Mouse (Mus musculus) myocyte (in vitro differentiated cells): Measurements from ENCODE around the gene Rpia.

Experiments
- CEBPB ChIP-seq: IDR thresholded peaks from 2 replicates; pipeline ENCODE4 v1.6.1; 2011; ENCODE audit warnings: mild to moderate bottlenecking, moderate library complexity; ENCODE audit not compliant: poor library complexity, insufficient read depth, severe bottlenecking
- MAX ChIP-seq: IDR thresholded peaks from one replicate; pipeline ENCODE4 v1.6.1; 2011; ENCODE audit warnings: low read depth, mild to moderate bottlenecking, control low read depth
- MYOD1 ChIP-seq, 3 experiments: IDR thresholded peaks; one replicate each; pipeline ENCODE4 v1.6.1; 2011; ENCODE audit warnings: control low read depth in 2 of 3, low read depth in 2 of 3, mild to moderate bottlenecking in 2 of 3, moderate library complexity in 1 of 3; ENCODE audit not compliant: insufficient read length in 2 of 3, control insufficient read depth in 1 of 3
- MYOG ChIP-seq, 3 experiments: IDR thresholded peaks; one replicate each; pipeline ENCODE4 v1.6.1; 2011; ENCODE audit warnings: control low read depth in 2 of 3, low read depth in 2 of 3, mild to moderate bottlenecking in 2 of 3; ENCODE audit not compliant: insufficient read length in 2 of 3, control insufficient read depth in 1 of 3, insufficient read depth in 1 of 3
- POLR2A ChIP-seq: IDR thresholded peaks from one replicate; pipeline ENCODE4 v1.6.1; 2011; ENCODE audit warnings: low read depth, mild to moderate bottlenecking, control low read depth, moderate library complexity; ENCODE audit not compliant: insufficient read length
- POLR2AphosphoS2 ChIP-seq: IDR thresholded peaks from one replicate; pipeline ENCODE4 v1.6.1; 2011; ENCODE audit warnings: low read depth, control low read depth; ENCODE audit not compliant: insufficient read length
- SRF ChIP-seq: IDR thresholded peaks from one replicate; pipeline ENCODE4 v1.6.1; 2011; ENCODE audit warnings: low read depth; ENCODE audit not compliant: control insufficient read depth, insufficient read length
- TCF12 ChIP-seq: IDR thresholded peaks from one replicate; pipeline ENCODE4 v1.6.1; 2011; ENCODE audit warnings: mild to moderate bottlenecking, control low read depth; ENCODE audit not compliant: poor library complexity, insufficient read depth, severe bottlenecking
- TCF3 ChIP-seq: IDR thresholded peaks from one replicate; pipeline ENCODE4 v1.6.1; 2011; ENCODE audit warnings: low read depth, control low read depth; ENCODE audit not compliant: insufficient read length
- USF1 ChIP-seq: IDR thresholded peaks from one replicate; pipeline ENCODE4 v1.6.1; 2011; ENCODE audit warnings: low read depth, mild to moderate bottlenecking, control low read depth, moderate library complexity

GRCm38 (mm10) chr6:70774372-70774771, 17.7 kb downstream of the Rpia start:
- TF ChIP-seq USF1 (no peak), MYOD1 (IDR thresholded peaks at IDR 0.05; ENCODE audit: control insufficient read depth in 1 of 3, insufficient read length in 2 of 3, low read depth in 2 of 3) (no peak), SRF (no peak), POLR2A (no peak), TCF3 (no peak), POLR2AphosphoS2 (no peak), TCF12 (no peak), CEBPB (no peak), MAX (no peak), MYOG (IDR thresholded peaks at IDR 0.05; ENCODE audit: control insufficient read depth in 1 of 3, insufficient read depth in 1 of 3, insufficient read length in 2 of 3, low read depth in 2 of 3) (no peak)
